Mouse (Mus musculus): ENCODE measurements around the gene 4921504E06Rik. TPM values are rescaled to one million over a fixed set of nuclear protein-coding genes. Genes with fewer than 3 reads are reported as not detected.

The 4921504E06Rik gene
- polyA plus RNA-seq (2014; fragmentation: Nextera tagmentation; extraction: Ambion mirVana): 0.12 and 0.24 TPM in 2 replicates

DNA sequence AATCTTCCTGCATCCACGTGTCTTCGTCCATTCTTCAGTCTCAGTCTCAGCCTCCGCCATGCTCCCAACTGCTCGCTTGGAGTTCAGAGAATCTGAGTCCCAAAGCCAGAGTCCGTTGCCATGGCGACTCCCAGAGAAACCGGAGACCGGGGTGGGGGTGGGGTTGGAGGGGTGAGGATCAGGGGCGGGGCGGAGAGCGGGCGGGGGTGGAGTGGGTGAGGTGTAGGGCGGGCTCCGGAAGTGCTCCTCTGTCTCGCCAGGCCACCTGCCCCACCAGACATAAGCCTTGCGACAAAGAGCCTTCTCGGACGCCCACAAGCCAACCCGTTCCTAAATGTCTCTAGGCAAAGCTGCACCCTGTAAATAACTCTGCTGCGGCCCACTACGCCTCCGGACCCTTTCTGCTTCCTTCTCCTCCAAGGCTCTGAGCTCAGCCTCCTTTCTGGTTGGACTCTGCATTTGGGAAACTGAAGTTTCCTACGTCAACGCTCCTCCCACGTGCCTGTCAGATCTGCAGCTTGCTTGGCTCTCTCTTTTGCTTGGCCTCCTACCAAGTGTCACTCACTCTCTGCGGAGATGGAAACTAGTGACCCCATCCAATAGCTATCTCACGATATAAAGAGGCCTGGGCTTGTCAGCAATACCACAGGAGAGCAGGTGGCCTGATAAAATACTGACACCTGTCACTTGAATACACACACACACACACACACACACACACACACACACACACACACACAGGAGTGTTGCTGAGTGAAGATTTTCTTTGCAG is at the start of gene 4921504E06Rik:
TSS of gene 4921504E06Rik (minus strand) at position 94 of the 772 bp plus-strand sequence.
- H3K9me3 ChIP-seq (ENCODE audit: control insufficient read depth, low read length): no peaks in the 10 kb centered on the region
- ATAC-seq (ENCODE audit: low FRiP score, low TSS enrichment): peak; percentile 87
- DNase-seq: peak; percentile 92
- no peaks in the 10 kb centered on the region; the same call in 1 of the 2 replicates for H3K27me3 ChIP-seq (ENCODE audit: control insufficient read depth, insufficient read depth, low read length)
- H3K27ac ChIP-seq (replicated peaks; ENCODE audit: low read depth, low read length): peak within 1 kb of the TSS; percentile 79
- no peaks in the 10 kb centered on the region for H3K36me3 ChIP-seq (ENCODE audit: control insufficient read depth, insufficient read depth, low read length)
- WGBS: under 1% methylated on average over 27 of the region's 27 CpGs
- H3K4me3 ChIP-seq (replicated peaks; ENCODE audit: low read depth, low read length): peak within 1 kb of the TSS; percentile 38
- peak within 1 kb of the TSS; percentile 43; the same call in 1 of the 2 replicates for H3K9ac ChIP-seq (replicated peaks; ENCODE audit: low read length)
- H3K4me1 ChIP-seq (ENCODE audit: control insufficient read depth, insufficient read depth, low read length): peaks cover 8% of the 10 kb centered on the region
- peak within 1 kb of the TSS; percentile 70 for H3K4me2 ChIP-seq (ENCODE audit: low read length)

- H3K4me3 ChIP-seq (replicated peaks; ENCODE audit: low read depth, low read length): no peak overlapping the region
- no peaks in the 10 kb centered on the region for H3K4me1 ChIP-seq (ENCODE audit: control insufficient read depth, insufficient read depth, low read length)
- no peak overlapping the region for H3K27ac ChIP-seq (replicated peaks; ENCODE audit: low read depth, low read length)
- no peaks in the 10 kb centered on the region for H3K36me3 ChIP-seq (ENCODE audit: control insufficient read depth, insufficient read depth, low read length)
- no peak for DNase-seq
- 84% methylated on average over 3 of the region's 3 CpGs for WGBS
- no peak overlapping the region for H3K4me2 ChIP-seq (ENCODE audit: low read length)
- H3K27me3 ChIP-seq (ENCODE audit: control insufficient read depth, insufficient read depth, low read length): no peaks in the 10 kb centered on the region
- no peak for ATAC-seq (ENCODE audit: low FRiP score, low TSS enrichment)
- no peaks in the 10 kb centered on the region for H3K9me3 ChIP-seq (ENCODE audit: control insufficient read depth, low read length)
- H3K9ac ChIP-seq (replicated peaks; ENCODE audit: low read length): no peak overlapping the region
Observed at GRCm38 (mm10) chr2:19601386-19601925, 47.7 kb upstream of the 4921504E06Rik start.

DNA sequence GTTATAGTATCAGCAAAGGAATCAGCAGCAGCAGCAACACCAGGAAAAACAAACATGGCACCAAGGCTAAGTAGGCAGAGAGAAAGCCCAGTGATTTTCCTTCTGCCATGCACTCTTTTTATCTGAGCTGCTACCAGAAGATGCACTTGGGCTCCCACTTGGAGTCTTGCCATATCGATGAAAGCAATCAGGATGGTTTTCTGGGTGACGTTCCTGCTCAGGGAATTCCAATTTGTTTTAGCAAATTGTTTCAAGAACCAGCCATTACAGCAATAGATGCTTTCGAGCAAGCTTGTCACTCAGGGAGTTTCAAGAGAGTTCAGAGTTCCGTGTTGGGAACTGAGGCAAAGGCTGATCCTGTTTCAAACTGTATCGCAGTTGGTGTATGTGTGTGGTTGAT is 47.1 kb upstream of the 4921504E06Rik start:
- DNase-seq (no peak), ATAC-seq (ENCODE audit: low FRiP score, low TSS enrichment) (no peak)
- Histone ChIP-seq H3K27ac (replicated peaks; ENCODE audit: low read depth, low read length) (no peak overlapping the region), H3K36me3 (ENCODE audit: control insufficient read depth, insufficient read depth, low read length) (no peaks in the 10 kb centered on the region), H3K4me3 (replicated peaks; ENCODE audit: low read depth, low read length) (no peak overlapping the region), H3K4me2 (ENCODE audit: low read length) (no peak overlapping the region), H3K9me3 (ENCODE audit: control insufficient read depth, low read length) (no peaks in the 10 kb centered on the region), H3K4me1 (ENCODE audit: control insufficient read depth, insufficient read depth, low read length) (no peaks in the 10 kb centered on the region), H3K27me3 (ENCODE audit: control insufficient read depth, insufficient read depth, low read length) (no peaks in the 10 kb centered on the region), H3K9ac (replicated peaks; ENCODE audit: low read length) (no peak overlapping the region)
- WGBS: 92% methylated on average over 5 of the region's 5 CpGs

- no peaks in the 10 kb centered on the region for H3K36me3 ChIP-seq (ENCODE audit: control insufficient read depth, insufficient read depth, low read length)
- WGBS: 86% methylated on average over 5 of the region's 5 CpGs
- ATAC-seq (ENCODE audit: low FRiP score, low TSS enrichment): no peak
Observed at GRCm38 (mm10) chr2:19599801-19600200, 46.1 kb upstream of the 4921504E06Rik start.

GRCm38 (mm10) chr2:19596988-19597387 is 43.3 kb upstream of the 4921504E06Rik start:
- no peak overlapping the region for H3K9ac ChIP-seq (replicated peaks; ENCODE audit: low read length)
- no peaks in the 10 kb centered on the region for H3K4me1 ChIP-seq (ENCODE audit: control insufficient read depth, insufficient read depth, low read length)
- H3K9me3 ChIP-seq (ENCODE audit: control insufficient read depth, low read length): no peaks in the 10 kb centered on the region
- no peaks in the 10 kb centered on the region for H3K27me3 ChIP-seq (ENCODE audit: control insufficient read depth, insufficient read depth, low read length)
- no peak overlapping the region for H3K4me2 ChIP-seq (ENCODE audit: low read length)
- ATAC-seq (ENCODE audit: low FRiP score, low TSS enrichment) (no peak), DNase-seq (no peak)
- no peaks in the 10 kb centered on the region for H3K36me3 ChIP-seq (ENCODE audit: control insufficient read depth, insufficient read depth, low read length)
- H3K4me3 ChIP-seq (replicated peaks; ENCODE audit: low read depth, low read length): no peak overlapping the region
- H3K27ac ChIP-seq (replicated peaks; ENCODE audit: low read depth, low read length): no peak overlapping the region

More at GRCm38 (mm10) chr2:19599801-19600200, 46.1 kb upstream of the 4921504E06Rik start:
- DNase-seq: no peak
- Histone ChIP-seq H3K27me3 (ENCODE audit: control insufficient read depth, insufficient read depth, low read length) (no peaks in the 10 kb centered on the region), H3K9ac (replicated peaks; ENCODE audit: low read length) (no peak overlapping the region), H3K27ac (replicated peaks; ENCODE audit: low read depth, low read length) (no peak overlapping the region), H3K4me1 (ENCODE audit: control insufficient read depth, insufficient read depth, low read length) (no peaks in the 10 kb centered on the region), H3K9me3 (ENCODE audit: control insufficient read depth, low read length) (no peaks in the 10 kb centered on the region), H3K4me3 (replicated peaks; ENCODE audit: low read depth, low read length) (no peak overlapping the region), H3K4me2 (ENCODE audit: low read length) (no peak overlapping the region)

- Histone ChIP-seq H3K9me3 (ENCODE audit: control insufficient read depth, low read length) (no peaks in the 10 kb centered on the region), H3K9ac (replicated peaks; ENCODE audit: low read length) (no peak overlapping the region), H3K4me1 (ENCODE audit: control insufficient read depth, insufficient read depth, low read length) (no peaks in the 10 kb centered on the region), H3K4me2 (ENCODE audit: low read length) (no peak overlapping the region), H3K36me3 (ENCODE audit: control insufficient read depth, insufficient read depth, low read length) (no peaks in the 10 kb centered on the region), H3K27me3 (ENCODE audit: control insufficient read depth, insufficient read depth, low read length) (no peaks in the 10 kb centered on the region), H3K4me3 (replicated peaks; ENCODE audit: low read depth, low read length) (no peak overlapping the region), H3K27ac (replicated peaks; ENCODE audit: low read depth, low read length) (no peak overlapping the region)
- ATAC-seq (ENCODE audit: low FRiP score, low TSS enrichment) (no peak), DNase-seq (no peak)
- WGBS: 73% methylated on average over 2 of the region's 2 CpGs
Observed at GRCm38 (mm10) chr2:19596426-19596825, 42.7 kb upstream of the 4921504E06Rik start.

- Histone ChIP-seq H3K27ac (replicated peaks; ENCODE audit: low read depth, low read length) (no peak overlapping the region), H3K4me1 (ENCODE audit: control insufficient read depth, insufficient read depth, low read length) (no peaks in the 10 kb centered on the region), H3K4me2 (ENCODE audit: low read length) (no peak overlapping the region), H3K4me3 (replicated peaks; ENCODE audit: low read depth, low read length) (no peak overlapping the region), H3K27me3 (ENCODE audit: control insufficient read depth, insufficient read depth, low read length) (no peaks in the 10 kb centered on the region), H3K36me3 (ENCODE audit: control insufficient read depth, insufficient read depth, low read length) (no peaks in the 10 kb centered on the region), H3K9ac (replicated peaks; ENCODE audit: low read length) (no peak overlapping the region), H3K9me3 (ENCODE audit: control insufficient read depth, low read length) (no peaks in the 10 kb centered on the region)
- ATAC-seq (ENCODE audit: low FRiP score, low TSS enrichment) (no peak), DNase-seq (no peak)
- WGBS: 83% methylated on average over 7 of the region's 7 CpGs
Observed at GRCm38 (mm10) chr2:19594856-19595255, 41.1 kb upstream of the 4921504E06Rik start.

- H3K9ac ChIP-seq (replicated peaks; ENCODE audit: low read length): no peak overlapping the region
- H3K4me1 ChIP-seq (ENCODE audit: control insufficient read depth, insufficient read depth, low read length): no peaks in the 10 kb centered on the region
- no peak overlapping the region for H3K4me2 ChIP-seq (ENCODE audit: low read length)
- H3K4me3 ChIP-seq (replicated peaks; ENCODE audit: low read depth, low read length): no peak overlapping the region
- no peak for ATAC-seq (ENCODE audit: low FRiP score, low TSS enrichment)
- no peaks in the 10 kb centered on the region for H3K36me3 ChIP-seq (ENCODE audit: control insufficient read depth, insufficient read depth, low read length)
- no peaks in the 10 kb centered on the region for H3K27me3 ChIP-seq (ENCODE audit: control insufficient read depth, insufficient read depth, low read length)
- no peak overlapping the region for H3K27ac ChIP-seq (replicated peaks; ENCODE audit: low read depth, low read length)
- no peaks in the 10 kb centered on the region for H3K9me3 ChIP-seq (ENCODE audit: control insufficient read depth, low read length)
- DNase-seq: no peak
- WGBS: 84% methylated on average over 3 of the region's 3 CpGs
Observed at GRCm38 (mm10) chr2:19579846-19580245, 26.1 kb upstream of the 4921504E06Rik start.

DNA sequence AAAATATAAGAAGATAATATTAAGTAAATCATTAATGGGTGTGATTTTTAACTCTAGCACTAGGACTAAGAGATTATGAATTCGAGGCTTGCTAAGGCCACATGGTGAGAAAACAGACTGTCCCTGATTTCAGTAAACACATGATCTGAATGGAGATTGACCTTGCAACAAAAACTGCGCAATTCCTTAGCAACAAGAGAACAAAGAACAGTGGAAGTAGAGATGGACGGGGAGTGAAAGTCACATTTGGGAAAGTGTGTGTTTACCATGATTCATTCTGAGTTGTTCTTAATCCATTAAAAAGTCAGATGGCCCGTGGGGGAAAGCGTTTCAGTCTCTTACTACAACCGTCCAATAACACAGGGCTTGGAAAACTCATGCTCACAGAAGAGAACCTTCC is 25.5 kb upstream of the 4921504E06Rik start:
- ATAC-seq (ENCODE audit: low FRiP score, low TSS enrichment) (no peak), DNase-seq (peak; percentile 10)
- Histone ChIP-seq H3K27me3 (ENCODE audit: control insufficient read depth, insufficient read depth, low read length) (no peaks in the 10 kb centered on the region), H3K4me1 (ENCODE audit: control insufficient read depth, insufficient read depth, low read length) (no peaks in the 10 kb centered on the region), H3K9me3 (ENCODE audit: control insufficient read depth, low read length) (no peaks in the 10 kb centered on the region), H3K9ac (replicated peaks; ENCODE audit: low read length) (no peak overlapping the region), H3K4me3 (replicated peaks; ENCODE audit: low read depth, low read length) (no peak overlapping the region), H3K36me3 (ENCODE audit: control insufficient read depth, insufficient read depth, low read length) (no peaks in the 10 kb centered on the region), H3K4me2 (ENCODE audit: low read length) (no peak overlapping the region), H3K27ac (replicated peaks; ENCODE audit: low read depth, low read length) (no peak overlapping the region)
- WGBS: 42% methylated on average over 6 of the region's 6 CpGs
